Mouse (Mus musculus) G1E (cell line): Measurements from ENCODE around the gene Ano1.

Experiments
- CTCF ChIP-seq: IDR thresholded peaks from 2 replicates; pipeline ENCODE4 v1.5.1; 2012; ENCODE audit warnings: low read depth, low read length, inconsistent platforms, mixed read lengths
- GATA1 ChIP-seq: IDR thresholded peaks from 2 replicates; pipeline ENCODE4 v1.6.1; 2012; ENCODE audit warnings: borderline replicate concordance, low read length, inconsistent platforms, mixed read lengths
- POLR2AphosphoS5 ChIP-seq: IDR thresholded peaks from 2 replicates; pipeline ENCODE4 v1.6.1; 2012; ENCODE audit warnings: low read depth, low read length, inconsistent platforms; ENCODE audit not compliant: insufficient replicate concordance
- TAL1 ChIP-seq: conservative IDR thresholded peaks from 2 replicates; pipeline ENCODE4 v1.6.1; 2012; ENCODE audit warnings: low read depth, low read length, inconsistent platforms, mixed read lengths

GRCm38 (mm10) chr7:144754722-144755121, 2.9 kb upstream of the Ano1 start:
- TF ChIP-seq CTCF: no peak
- TF ChIP-seq TAL1: no peak
- TF ChIP-seq GATA1: no peak
- no peak for TF ChIP-seq POLR2AphosphoS5
